Mouse (Mus musculus) gastrocnemius, adult 8-10 months (tissue): ENCODE measurements around the gene 2010106E10Rik. TPM values are rescaled to one million over a fixed set of nuclear protein-coding genes. Genes with fewer than 3 reads are reported as not detected.

Experiments used
- DNase-seq, 2 experiments: peaks; one replicate each; pipeline ENCODE4 v3.0.0; 2022; ENCODE audit warnings: low spot score in 2 of 2
- total RNA-seq, 4 experiments: library from RNA; stranded (reverse); gene quantifications; 2 replicates each; pipeline ENCODE4 v1.2.4; 2022

Gene 2010106E10Rik
- not detected for total RNA-seq

- no peak for DNase-seq
These were observed at the start of gene 2010106E10Rik for GRCm38 (mm10) chrX:112494974-112495373. Gene 2010106E10Rik, plus strand, starts transcription at chrX:112495274.

- DNase-seq: no peak
These were observed 10.6 kb downstream of the 2010106E10Rik start for GRCm38 (mm10) chrX:112505651-112506050.

GRCm38 (mm10) chrX:112524755-112525154 lies 29.7 kb downstream of the 2010106E10Rik start:
- DNase-seq: no peak

GRCm38 (mm10) chrX:112543115-112543514 lies 48.0 kb downstream of the 2010106E10Rik start:
- DNase-seq: no peak

- DNase-seq: no peak
These were observed 72.6 kb downstream of the 2010106E10Rik start for GRCm38 (mm10) chrX:112567716-112568115.

GRCm38 (mm10) chrX:112600511-112601305 lies 105.6 kb downstream of the 2010106E10Rik start, which contains the start of gene Zfp711:
Gene Zfp711, plus strand, starts transcription at chrX:112600526.
- no peak for DNase-seq

GRCm38 (mm10) chrX:112601306-112602120 lies 106.4 kb downstream of the 2010106E10Rik start:
- DNase-seq: no peak

Other genes with a start within 250 kb of the 2010106E10Rik start
- 10 to 100 TPM; 38.0 to 45.5 (median 39.7) TPM for gene Apool, start 183.9 kb upstream of the 2010106E10Rik start, total RNA-seq
- gene Satl1, start 88.5 kb upstream of the 2010106E10Rik start, total RNA-seq: not detected
- under 1 TPM in 2 of 4 experiments, not detected in 2; 0.12 to 0.16 TPM for gene Zfp711, start 105.3 kb downstream of the 2010106E10Rik start, total RNA-seq
- gene Pof1b, start 203.4 kb downstream of the 2010106E10Rik start, total RNA-seq: not detected